Mouse (Mus musculus): ENCODE data around the gene Nt5c1a. TPM values are rescaled to one million over a fixed set of nuclear protein-coding genes. Genes with fewer than 3 reads are reported as not detected.
A peak's percentile ranks its signal among the peaks of the same experiment; 100 is the strongest.

Nt5c1a gene
- polyA plus RNA-seq, 1 experiment from 2014 or later: not detected

DNA sequence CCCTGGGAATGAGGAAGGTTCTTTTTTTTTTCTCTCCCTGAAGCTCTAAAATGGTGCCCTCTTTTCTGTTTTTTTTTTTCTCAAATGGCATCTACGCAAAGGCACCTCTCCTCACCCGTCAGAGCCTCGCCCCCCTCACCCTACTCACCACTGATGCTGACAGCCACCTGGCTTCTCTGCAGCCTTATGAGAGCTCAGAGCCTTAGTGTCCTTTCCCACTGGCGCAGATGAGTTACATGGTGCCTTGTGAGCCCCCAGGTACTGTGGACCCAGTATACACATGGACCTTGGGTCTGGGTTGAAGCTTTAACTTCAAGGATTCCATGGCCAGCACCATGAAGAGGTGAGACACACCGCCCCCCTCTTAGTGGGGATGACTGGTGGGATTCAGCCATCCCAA, 45.3 kb downstream of the Nt5c1a start:
- H3K36me3 ChIP-seq (ENCODE audit: control insufficient read depth, insufficient read depth, low read length): no peaks in the 10 kb centered on the region
- no peak for ATAC-seq (ENCODE audit: insufficient number of reproducible peaks, low FRiP score, low TSS enrichment, low read depth)
- 92% methylated on average over 5 of the region's 5 CpGs for WGBS
- no peak overlapping the region for H3K4me2 ChIP-seq (ENCODE audit: low read depth, severe bottlenecking)
- H3K4me3 ChIP-seq (ENCODE audit: low read depth, low read length): no peak overlapping the region
- no peak for DNase-seq (ENCODE audit: low spot score)
- no peaks in the 10 kb centered on the region for H3K9me3 ChIP-seq (ENCODE audit: control insufficient read depth, low read length)
- 0 out of 2 replicates have a peak, but pooled peaks cover 2% of the 10 kb centered on the region for H3K4me1 ChIP-seq (ENCODE audit: control insufficient read depth, insufficient read depth, low read length)
- no peaks in the 10 kb centered on the region for H3K27me3 ChIP-seq (ENCODE audit: control insufficient read depth, insufficient read depth, low read length)
- no peak overlapping the region for H3K9ac ChIP-seq (ENCODE audit: low read length)
- no peak overlapping the region for H3K27ac ChIP-seq (replicated peaks; ENCODE audit: low read depth, low read length)

DNA sequence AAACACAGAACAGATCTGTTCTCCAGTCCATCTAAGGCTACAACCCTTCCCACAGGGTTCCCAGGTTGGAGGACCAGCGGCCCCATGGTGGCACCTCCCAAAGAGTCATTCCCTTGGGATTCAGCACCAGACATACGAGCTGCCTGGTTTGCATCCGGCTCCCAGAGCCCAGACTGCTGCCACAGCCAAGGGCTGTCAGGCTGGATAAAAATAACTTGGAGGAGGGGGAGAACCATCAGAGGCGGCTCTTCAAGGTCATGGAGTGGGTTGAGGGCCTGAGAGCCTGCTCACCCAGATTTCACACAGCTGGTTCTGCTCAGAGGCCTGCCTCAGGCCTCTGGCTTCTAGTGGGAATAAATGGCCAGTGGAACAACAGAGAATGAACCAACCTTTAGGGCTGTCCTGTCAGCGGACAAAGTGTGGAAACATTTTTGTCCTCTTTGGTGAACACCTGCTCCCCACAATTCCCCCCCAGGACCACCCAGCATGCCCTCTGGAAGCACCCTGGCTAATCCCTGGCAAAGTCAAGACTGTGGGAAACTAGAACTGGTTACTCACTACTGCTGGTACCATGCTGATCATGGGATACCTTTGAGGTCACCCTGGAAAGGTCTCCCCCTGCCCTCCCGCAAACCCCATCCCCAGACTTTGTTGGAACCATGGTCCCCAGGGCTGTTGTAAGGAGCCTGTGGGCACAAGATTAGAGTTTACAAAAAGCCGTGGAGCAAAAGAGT, 46.0 kb downstream of the Nt5c1a start:
- Histone ChIP-seq H3K9me3 (ENCODE audit: control insufficient read depth, low read length) (no peaks in the 10 kb centered on the region), H3K36me3 (ENCODE audit: control insufficient read depth, insufficient read depth, low read length) (no peaks in the 10 kb centered on the region), H3K27ac (replicated peaks; ENCODE audit: low read depth, low read length) (no peak overlapping the region), H3K27me3 (ENCODE audit: control insufficient read depth, insufficient read depth, low read length) (no peaks in the 10 kb centered on the region), H3K4me3 (ENCODE audit: low read depth, low read length) (no peak overlapping the region), H3K4me1 (ENCODE audit: control insufficient read depth, insufficient read depth, low read length) (0 out of 2 replicates have a peak, but pooled peaks cover 2% of the 10 kb centered on the region), H3K4me2 (ENCODE audit: low read depth, severe bottlenecking) (no peak overlapping the region), H3K9ac (ENCODE audit: low read length) (no peak overlapping the region)
- ATAC-seq (ENCODE audit: insufficient number of reproducible peaks, low FRiP score, low TSS enrichment, low read depth) (no peak), DNase-seq (ENCODE audit: low spot score) (no peak)
- WGBS: 64% methylated on average over 7 of the region's 7 CpGs

DNA sequence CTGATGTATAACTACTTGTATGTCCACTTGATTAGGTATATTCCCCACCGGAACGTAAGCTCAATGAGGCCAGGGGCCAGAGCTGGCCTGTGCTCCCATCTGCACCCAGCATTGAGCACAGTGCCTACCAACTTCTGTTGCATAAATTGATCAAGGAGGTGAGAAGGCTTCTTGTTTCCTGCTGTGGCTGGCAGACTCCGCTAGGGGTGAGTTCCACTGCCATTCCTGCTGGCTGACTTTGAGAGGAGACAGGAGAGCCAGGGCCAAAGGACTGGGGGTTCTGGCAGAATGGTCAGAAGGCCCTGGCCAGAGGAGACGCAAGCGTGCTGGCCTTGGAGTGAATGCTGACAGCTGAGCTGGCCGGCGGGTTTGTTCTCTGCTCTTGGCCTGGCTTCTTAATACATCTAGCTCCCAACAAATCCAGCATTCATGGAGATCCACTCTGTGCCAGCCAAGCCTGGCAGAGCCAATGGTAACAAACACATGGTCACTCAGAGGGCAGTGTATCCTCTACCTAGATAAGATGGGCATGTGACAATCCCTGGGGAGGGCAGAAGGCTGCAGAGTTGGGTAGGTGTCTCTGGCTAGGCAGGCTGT, 47.8 kb downstream of the Nt5c1a start:
- 84% methylated on average over 7 of the region's 7 CpGs for WGBS
- Histone ChIP-seq H3K27me3 (ENCODE audit: control insufficient read depth, insufficient read depth, low read length) (no peaks in the 10 kb centered on the region), H3K9ac (ENCODE audit: low read length) (no peak overlapping the region), H3K4me2 (ENCODE audit: low read depth, severe bottlenecking) (no peak overlapping the region), H3K9me3 (ENCODE audit: control insufficient read depth, low read length) (no peaks in the 10 kb centered on the region), H3K27ac (replicated peaks; ENCODE audit: low read depth, low read length) (no peak overlapping the region), H3K36me3 (ENCODE audit: control insufficient read depth, insufficient read depth, low read length) (no peaks in the 10 kb centered on the region), H3K4me1 (ENCODE audit: control insufficient read depth, insufficient read depth, low read length) (0 out of 2 replicates have a peak, but pooled peaks cover 1% of the 10 kb centered on the region), H3K4me3 (ENCODE audit: low read depth, low read length) (no peak overlapping the region)
- DNase-seq (ENCODE audit: low spot score) (no peak), ATAC-seq (ENCODE audit: insufficient number of reproducible peaks, low FRiP score, low TSS enrichment, low read depth) (no peak)

DNA sequence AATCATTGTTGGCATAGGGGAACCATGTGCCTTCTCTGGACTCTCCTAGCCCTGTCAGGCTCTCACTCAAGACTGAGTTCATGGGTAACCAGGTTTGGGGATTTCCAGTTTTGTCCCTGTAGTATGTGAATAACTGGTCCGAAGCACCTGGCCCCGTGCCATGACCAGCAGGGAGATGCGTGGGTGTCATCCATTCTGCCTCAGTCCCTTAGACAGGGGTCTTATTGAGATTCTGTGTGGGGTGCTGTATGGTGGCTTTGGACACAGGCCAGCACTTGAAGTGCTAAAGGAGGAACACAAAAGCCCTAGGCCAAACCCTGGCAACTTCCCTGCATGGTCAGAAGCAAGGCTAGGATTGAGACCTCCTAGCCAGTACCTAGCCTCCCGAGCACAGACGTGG, 50.9 kb downstream of the Nt5c1a start:
- Histone ChIP-seq H3K36me3 (ENCODE audit: control insufficient read depth, insufficient read depth, low read length) (no peaks in the 10 kb centered on the region), H3K4me2 (ENCODE audit: low read depth, severe bottlenecking) (no peak overlapping the region), H3K4me1 (ENCODE audit: control insufficient read depth, insufficient read depth, low read length) (no peaks in the 10 kb centered on the region), H3K27me3 (ENCODE audit: control insufficient read depth, insufficient read depth, low read length) (no peaks in the 10 kb centered on the region), H3K9ac (ENCODE audit: low read length) (no peak overlapping the region), H3K27ac (replicated peaks; ENCODE audit: low read depth, low read length) (no peak overlapping the region), H3K9me3 (ENCODE audit: control insufficient read depth, low read length) (no peaks in the 10 kb centered on the region), H3K4me3 (ENCODE audit: low read depth, low read length) (no peak overlapping the region)
- 87% methylated on average over 5 of the region's 5 CpGs for WGBS
- ATAC-seq (ENCODE audit: insufficient number of reproducible peaks, low FRiP score, low TSS enrichment, low read depth): no peak
- DNase-seq (ENCODE audit: low spot score): no peak

DNA sequence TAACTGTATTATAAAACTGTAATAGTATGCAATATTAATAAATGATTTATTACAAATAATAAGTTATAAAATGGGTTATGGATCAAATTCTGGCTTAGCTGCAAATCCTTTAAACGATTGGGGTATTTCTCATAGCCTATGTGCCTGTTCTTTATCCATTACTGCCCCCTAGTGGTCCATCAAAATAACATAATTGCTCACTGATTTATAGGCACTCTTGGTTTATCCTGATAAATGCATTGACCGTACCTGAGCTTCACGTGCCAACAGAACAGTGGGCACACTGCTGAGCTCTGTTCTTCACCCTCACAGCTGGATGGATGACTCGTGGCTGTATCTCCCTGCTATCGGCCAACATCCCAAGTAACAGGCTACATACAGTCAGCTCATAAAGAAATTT, 53.3 kb downstream of the Nt5c1a start:
- Histone ChIP-seq H3K27me3 (ENCODE audit: control insufficient read depth, insufficient read depth, low read length) (no peaks in the 10 kb centered on the region), H3K9ac (ENCODE audit: low read length) (no peak overlapping the region), H3K4me1 (ENCODE audit: control insufficient read depth, insufficient read depth, low read length) (no peaks in the 10 kb centered on the region), H3K4me2 (ENCODE audit: low read depth, severe bottlenecking) (no peak overlapping the region), H3K27ac (replicated peaks; ENCODE audit: low read depth, low read length) (no peak overlapping the region), H3K4me3 (ENCODE audit: low read depth, low read length) (no peak overlapping the region), H3K9me3 (ENCODE audit: control insufficient read depth, low read length) (no peaks in the 10 kb centered on the region), H3K36me3 (ENCODE audit: control insufficient read depth, insufficient read depth, low read length) (no peaks in the 10 kb centered on the region)
- 18% methylated on average over 5 of the region's 5 CpGs for WGBS
- ATAC-seq (ENCODE audit: insufficient number of reproducible peaks, low FRiP score, low TSS enrichment, low read depth) (peak; percentile 60; the same call in 1 of the 2 replicates), DNase-seq (ENCODE audit: low spot score) (no peak)

DNA sequence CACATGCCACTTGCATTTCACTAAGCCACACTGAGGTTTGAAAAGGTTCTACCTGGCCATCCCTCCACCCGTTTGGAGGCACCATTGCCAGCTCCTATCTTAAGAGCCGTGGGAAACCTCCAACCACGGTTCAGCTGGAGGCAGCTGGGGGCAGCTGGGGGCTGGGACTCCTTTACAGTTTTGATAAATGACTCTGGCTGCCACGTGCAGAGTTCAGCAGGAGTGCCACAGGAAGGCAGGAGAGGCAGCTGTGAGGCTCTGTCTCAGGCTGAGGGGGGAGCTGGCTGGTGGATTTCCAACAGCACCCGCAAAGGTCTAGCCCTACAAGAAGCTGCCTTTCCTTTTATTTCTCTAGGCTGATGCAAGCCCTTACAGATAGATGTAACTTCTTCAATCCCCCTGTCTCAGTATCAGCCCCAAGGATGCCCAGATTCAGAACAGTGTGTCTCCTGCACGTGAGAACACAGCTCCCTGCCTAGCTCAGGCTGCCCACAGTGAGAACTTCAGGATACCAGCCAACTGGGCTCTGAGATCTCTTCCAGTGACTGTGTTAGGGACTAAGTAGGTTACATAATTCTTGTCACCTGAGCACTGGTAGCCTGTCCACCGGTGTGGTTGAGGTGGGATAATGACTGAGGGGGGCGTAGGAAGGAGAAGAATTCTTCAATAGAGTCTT, 58.9 kb downstream of the Nt5c1a start:
- peak; percentile 65 for DNase-seq (ENCODE audit: low spot score)
- Histone ChIP-seq H3K27me3 (ENCODE audit: control insufficient read depth, insufficient read depth, low read length) (no peaks in the 10 kb centered on the region), H3K4me2 (ENCODE audit: low read depth, severe bottlenecking) (no peak overlapping the region), H3K36me3 (ENCODE audit: control insufficient read depth, insufficient read depth, low read length) (no peaks in the 10 kb centered on the region), H3K4me1 (ENCODE audit: control insufficient read depth, insufficient read depth, low read length) (peaks cover 4% of the 10 kb centered on the region), H3K4me3 (ENCODE audit: low read depth, low read length) (no peak overlapping the region), H3K9me3 (ENCODE audit: control insufficient read depth, low read length) (no peaks in the 10 kb centered on the region), H3K9ac (ENCODE audit: low read length) (no peak overlapping the region), H3K27ac (replicated peaks; ENCODE audit: low read depth, low read length) (no peak overlapping the region)
- 34% methylated on average over 8 of the region's 8 CpGs for WGBS
- ATAC-seq (ENCODE audit: insufficient number of reproducible peaks, low FRiP score, low TSS enrichment, low read depth): peak; percentile 73

DNA sequence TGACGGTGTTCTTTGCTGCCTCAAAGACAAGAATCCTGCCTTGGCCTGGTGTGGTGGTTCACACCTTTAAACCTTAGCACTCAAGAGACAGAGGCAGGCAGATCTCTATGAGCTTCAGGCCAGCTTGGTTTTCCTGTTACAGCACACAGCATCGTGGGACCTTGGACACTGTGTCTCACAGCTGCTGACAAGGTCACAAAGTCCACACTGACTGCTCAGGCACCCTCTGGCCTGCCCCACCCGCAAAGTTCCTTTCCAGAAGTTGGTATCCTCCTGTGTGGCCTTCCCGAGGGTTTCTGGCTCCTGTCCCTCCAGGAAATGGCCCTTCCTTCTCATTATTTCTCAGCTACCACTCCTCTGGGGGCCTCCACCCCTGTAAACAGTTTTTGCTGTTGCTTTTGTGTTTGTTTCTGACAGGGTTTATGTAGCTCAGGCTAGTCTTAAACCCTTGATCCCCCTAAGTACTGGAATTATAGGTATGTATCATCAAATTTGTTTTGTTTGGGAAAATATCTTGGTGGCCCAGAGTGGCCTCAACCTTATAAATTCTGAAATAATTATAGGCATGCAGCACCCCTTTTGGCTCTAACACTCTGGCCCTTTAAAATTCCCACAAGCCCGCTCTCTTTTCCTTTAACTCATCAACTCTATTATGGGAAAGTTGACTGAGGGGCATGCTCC, 60.6 kb downstream of the Nt5c1a start, which contains the start of gene Pabpc4:
Pabpc4 (plus strand) TSS at position 631 of the 681 bp plus-strand sequence.
- DNase-seq (ENCODE audit: low spot score) (no peak), ATAC-seq (ENCODE audit: insufficient number of reproducible peaks, low FRiP score, low TSS enrichment, low read depth) (no peak)
- Histone ChIP-seq H3K9me3 (ENCODE audit: control insufficient read depth, low read length) (no peaks in the 10 kb centered on the region), H3K27me3 (ENCODE audit: control insufficient read depth, insufficient read depth, low read length) (no peaks in the 10 kb centered on the region), H3K4me3 (ENCODE audit: low read depth, low read length) (no peak within 1 kb of the TSS), H3K4me1 (ENCODE audit: control insufficient read depth, insufficient read depth, low read length) (peaks cover 4% of the 10 kb centered on the region), H3K4me2 (ENCODE audit: low read depth, severe bottlenecking) (no peak within 1 kb of the TSS), H3K36me3 (ENCODE audit: control insufficient read depth, insufficient read depth, low read length) (no peaks in the 10 kb centered on the region), H3K27ac (replicated peaks; ENCODE audit: low read depth, low read length) (no peak within 1 kb of the TSS), H3K9ac (ENCODE audit: low read length) (no peak within 1 kb of the TSS)
- WGBS: 67% methylated on average over 5 of the region's 5 CpGs
